Mouse (Mus musculus): ENCODE measurements at regions not wholly inside any gene's neighbourhood (a gene's known extent, or its start where the extent isn't known, plus 50 kb on each side); places are given as distances from the start of the nearest gene placed in this dataset.

GRCm38 (mm10) chr13:101233843-101234281, 400.6 kb upstream of the Slc30a5 start:
- no peaks in the 10 kb centered on the region for H3K36me3 ChIP-seq (ENCODE audit: control insufficient read depth, insufficient read depth, low read length, poor library complexity, severe bottlenecking)
- DNase-seq (ENCODE audit: low read depth, low spot score) = no peak

DNA sequence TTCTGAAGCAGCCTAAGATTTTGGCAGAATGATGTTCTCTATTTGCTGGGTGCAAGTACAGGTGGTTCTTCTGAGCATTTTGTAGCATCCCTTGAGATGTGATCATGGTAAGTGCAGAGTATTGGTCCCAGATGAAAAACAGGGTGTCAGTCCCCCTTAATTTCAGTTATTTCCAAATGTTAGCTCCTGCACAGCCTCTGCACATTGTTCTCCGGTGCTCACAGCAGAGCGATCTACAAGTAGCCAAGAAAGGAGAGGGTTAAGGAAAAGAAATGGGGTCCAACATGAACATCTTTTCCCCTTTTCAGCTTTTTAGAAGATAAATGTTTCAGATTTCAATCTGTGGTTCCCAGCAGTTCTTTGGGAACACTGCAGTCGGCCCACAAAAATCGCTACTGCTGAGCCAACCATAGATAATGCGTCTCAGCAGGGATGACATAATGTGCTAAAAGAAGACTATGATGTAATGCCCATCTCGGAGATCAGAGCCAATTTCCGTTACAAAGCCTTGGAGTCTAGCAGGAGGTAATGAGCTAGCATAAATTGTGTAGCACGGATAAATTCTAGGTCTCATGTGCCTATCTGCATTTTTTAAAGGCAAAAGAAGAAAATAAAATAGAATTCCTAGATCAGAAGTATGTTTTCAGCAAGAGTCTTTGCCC, 400.1 kb upstream of the Slc30a5 start:
- no peak for DNase-seq (ENCODE audit: low read depth, low spot score)
- Histone ChIP-seq H3K36me3 (ENCODE audit: control insufficient read depth, insufficient read depth, low read length, poor library complexity, severe bottlenecking) (no peaks in the 10 kb centered on the region), H3K27me3 (ENCODE audit: control insufficient read depth, insufficient read depth, low read length, poor library complexity, severe bottlenecking) (no peaks in the 10 kb centered on the region)

More at GRCm38 (mm10) chr13:101233843-101234281, 400.6 kb upstream of the Slc30a5 start:
- H3K27me3 ChIP-seq (ENCODE audit: control insufficient read depth, insufficient read depth, low read length, poor library complexity, severe bottlenecking) = no peaks in the 10 kb centered on the region

DNA sequence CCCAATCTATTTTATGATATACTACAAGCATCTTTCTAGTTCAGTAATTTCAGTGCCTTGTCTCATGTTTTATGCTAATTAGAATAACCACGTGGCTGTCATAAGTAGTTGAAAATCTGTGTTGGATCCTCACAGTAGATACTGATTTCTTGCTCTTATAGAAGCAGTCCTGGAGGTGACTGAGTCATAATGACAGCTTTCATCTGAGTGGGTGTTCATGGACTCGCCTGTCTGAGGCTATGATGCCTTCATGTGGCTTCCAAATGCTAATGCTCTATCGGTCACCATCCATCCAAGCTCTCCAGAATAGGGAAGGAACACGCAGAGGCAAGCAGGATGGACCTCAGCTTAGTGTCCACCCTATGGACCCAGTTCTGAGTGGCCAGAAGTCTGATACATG, 396.6 kb upstream of the Slc30a5 start:
- Histone ChIP-seq H3K27me3 (ENCODE audit: control insufficient read depth, insufficient read depth, low read length, poor library complexity, severe bottlenecking) (no peaks in the 10 kb centered on the region), H3K36me3 (ENCODE audit: control insufficient read depth, insufficient read depth, low read length, poor library complexity, severe bottlenecking) (no peaks in the 10 kb centered on the region)
- DNase-seq (ENCODE audit: low read depth, low spot score) = no peak

DNA sequence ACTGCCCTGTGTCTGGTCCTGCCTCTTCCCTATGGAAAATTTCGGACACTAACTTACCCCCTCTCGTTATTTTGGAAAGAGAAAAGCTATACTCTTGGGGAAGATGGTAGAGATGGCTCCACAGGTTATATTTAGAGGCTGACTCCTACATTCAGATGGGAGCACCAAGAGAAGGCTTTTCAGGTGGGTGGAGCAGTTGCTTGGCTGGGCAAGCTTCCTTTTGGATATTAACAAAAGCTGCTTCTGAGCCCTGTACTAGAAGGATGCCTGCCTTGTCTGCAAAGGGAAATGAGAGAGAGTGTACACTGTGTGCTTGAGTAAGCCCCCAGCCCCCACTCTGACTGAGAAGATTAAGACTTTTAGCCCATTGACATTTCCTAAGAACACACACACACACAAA, 392.1 kb upstream of the Slc30a5 start:
- no peak for DNase-seq (ENCODE audit: low read depth, low spot score)
- no peaks in the 10 kb centered on the region for H3K27me3 ChIP-seq (ENCODE audit: control insufficient read depth, insufficient read depth, low read length, poor library complexity, severe bottlenecking)

DNA sequence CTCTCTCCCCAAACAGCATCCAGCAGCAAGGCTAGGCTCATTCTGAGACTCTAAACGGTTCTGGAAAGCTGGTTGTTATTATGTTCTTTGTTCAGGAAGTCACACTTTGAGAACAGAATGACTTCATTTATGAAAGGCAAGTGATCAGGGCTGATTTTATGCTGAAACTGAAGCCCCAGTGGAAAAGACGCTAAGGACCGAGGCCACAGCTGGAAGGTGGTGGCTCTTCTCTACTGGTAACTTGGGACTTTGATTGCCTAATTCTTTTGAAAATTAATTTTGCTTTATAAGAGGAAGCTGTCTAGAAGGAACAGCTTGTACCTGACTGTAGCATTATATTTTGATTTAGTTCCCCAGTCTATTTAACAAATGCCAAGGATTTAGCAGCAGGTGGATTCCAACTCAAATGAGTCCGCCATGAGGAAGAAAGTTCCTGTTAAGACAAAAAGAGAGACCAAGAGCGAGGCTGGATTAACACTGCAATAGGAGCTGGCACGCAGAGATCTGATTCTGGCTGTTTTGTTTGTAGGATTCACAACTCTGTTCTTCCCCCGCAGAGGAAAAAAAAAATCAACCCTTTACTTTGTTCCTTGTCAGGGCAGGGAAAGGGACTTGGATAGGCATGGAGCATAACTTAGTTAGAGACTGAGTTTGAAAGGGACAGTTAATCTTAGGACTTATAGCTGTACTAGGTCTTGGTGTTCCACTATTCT, 388.3 kb upstream of the Slc30a5 start:
- DNase-seq (ENCODE audit: low read depth, low spot score) = no peak
- Histone ChIP-seq H3K27me3 (ENCODE audit: control insufficient read depth, insufficient read depth, low read length, poor library complexity, severe bottlenecking) (no peaks in the 10 kb centered on the region), H3K36me3 (ENCODE audit: control insufficient read depth, insufficient read depth, low read length, poor library complexity, severe bottlenecking) (no peaks in the 10 kb centered on the region)

More for the DNA sequence above, 392.1 kb upstream of the Slc30a5 start:
- H3K36me3 ChIP-seq (ENCODE audit: control insufficient read depth, insufficient read depth, low read length, poor library complexity, severe bottlenecking) = no peaks in the 10 kb centered on the region

GRCm38 (mm10) chr13:101219568-101219967, 386.3 kb upstream of the Slc30a5 start:
- no peaks in the 10 kb centered on the region for H3K36me3 ChIP-seq (ENCODE audit: control insufficient read depth, insufficient read depth, low read length, poor library complexity, severe bottlenecking)
- DNase-seq (ENCODE audit: low read depth, low spot score) = no peak
- H3K27me3 ChIP-seq (ENCODE audit: control insufficient read depth, insufficient read depth, low read length, poor library complexity, severe bottlenecking) = no peaks in the 10 kb centered on the region; the same call in 1 of the 2 replicates

DNA sequence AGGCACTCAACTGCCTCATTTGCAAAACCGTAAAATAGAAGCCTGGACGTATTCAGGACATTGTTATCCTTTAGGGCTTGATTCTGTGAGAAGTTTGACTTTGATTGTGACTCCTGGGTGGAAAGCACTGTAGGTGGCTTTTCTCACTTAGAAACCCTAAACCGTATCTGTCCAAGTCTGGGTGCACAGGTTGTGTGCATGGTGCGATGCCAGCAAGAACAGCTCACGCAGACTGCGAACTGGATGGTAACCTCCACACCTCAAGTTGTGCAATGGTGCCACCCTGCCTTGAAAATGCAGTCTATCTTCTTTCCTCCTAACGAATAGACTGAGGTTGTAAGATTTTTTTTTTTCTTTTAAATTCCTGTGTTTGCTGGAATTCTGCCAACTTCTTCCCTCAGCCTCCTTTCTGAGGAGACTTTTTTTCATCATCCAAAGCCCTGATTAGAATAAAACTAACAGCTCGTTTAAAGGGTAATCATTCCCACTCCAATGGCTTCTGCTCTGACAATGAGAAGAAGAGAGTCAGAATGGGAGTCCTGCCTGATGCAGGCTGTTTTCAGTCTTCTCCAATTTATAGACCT, 383.8 kb upstream of the Slc30a5 start:
- no peak for DNase-seq (ENCODE audit: low read depth, low spot score)
- H3K36me3 ChIP-seq (ENCODE audit: control insufficient read depth, insufficient read depth, low read length, poor library complexity, severe bottlenecking) = no peaks in the 10 kb centered on the region
- H3K27me3 ChIP-seq (ENCODE audit: control insufficient read depth, insufficient read depth, low read length, poor library complexity, severe bottlenecking) = no peaks in the 10 kb centered on the region; the same call in 1 of the 2 replicates

GRCm38 (mm10) chr13:101216421-101216820, 383.2 kb upstream of the Slc30a5 start:
- Histone ChIP-seq H3K27me3 (ENCODE audit: control insufficient read depth, insufficient read depth, low read length, poor library complexity, severe bottlenecking) (no peaks in the 10 kb centered on the region; the same call in 1 of the 2 replicates), H3K36me3 (ENCODE audit: control insufficient read depth, insufficient read depth, low read length, poor library complexity, severe bottlenecking) (no peaks in the 10 kb centered on the region)
- DNase-seq (ENCODE audit: low read depth, low spot score) = no peak

GRCm38 (mm10) chr13:101215792-101216221, 382.6 kb upstream of the Slc30a5 start:
- DNase-seq (ENCODE audit: low read depth, low spot score) = no peak
- H3K27me3 ChIP-seq (ENCODE audit: control insufficient read depth, insufficient read depth, low read length, poor library complexity, severe bottlenecking) = no peaks in the 10 kb centered on the region; the same call in 1 of the 2 replicates
- H3K36me3 ChIP-seq (ENCODE audit: control insufficient read depth, insufficient read depth, low read length, poor library complexity, severe bottlenecking) = no peaks in the 10 kb centered on the region

DNA sequence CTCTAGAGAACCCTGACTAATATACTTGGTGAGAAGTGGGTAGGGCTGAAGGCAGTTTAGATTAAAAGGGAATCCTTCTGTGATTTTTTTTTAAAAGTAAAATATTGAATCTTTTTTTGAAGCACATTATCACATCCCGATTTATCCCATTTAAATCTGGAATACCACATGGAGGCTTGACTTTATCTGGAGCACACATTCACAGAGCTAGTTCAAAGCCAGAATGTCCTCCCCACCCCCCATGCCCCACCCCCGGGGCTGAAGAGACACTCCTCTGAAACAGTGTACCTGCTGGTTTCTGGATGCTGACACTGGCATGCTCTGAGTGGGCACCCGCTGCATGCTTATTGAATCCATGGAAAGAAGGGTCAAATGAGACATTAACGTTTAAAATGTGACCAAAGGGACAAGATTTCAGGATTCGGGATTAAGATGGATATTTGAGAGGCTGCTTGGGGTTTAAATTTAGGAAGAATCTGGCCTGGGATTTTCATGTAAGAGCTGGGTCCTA, 382.0 kb upstream of the Slc30a5 start:
- H3K36me3 ChIP-seq (ENCODE audit: control insufficient read depth, insufficient read depth, low read length, poor library complexity, severe bottlenecking) = no peaks in the 10 kb centered on the region
- H3K27me3 ChIP-seq (ENCODE audit: control insufficient read depth, insufficient read depth, low read length, poor library complexity, severe bottlenecking) = no peaks in the 10 kb centered on the region; the same call in 1 of the 2 replicates
- no peak for DNase-seq (ENCODE audit: low read depth, low spot score)

- Histone ChIP-seq H3K27me3 (ENCODE audit: control insufficient read depth, insufficient read depth, low read length, poor library complexity, severe bottlenecking) (no peaks in the 10 kb centered on the region; the same call in 1 of the 2 replicates), H3K36me3 (ENCODE audit: control insufficient read depth, insufficient read depth, low read length, poor library complexity, severe bottlenecking) (no peaks in the 10 kb centered on the region)
- no peak for DNase-seq (ENCODE audit: low read depth, low spot score)
These were observed 380.9 kb upstream of the Slc30a5 start for GRCm38 (mm10) chr13:101214094-101214493.

DNA sequence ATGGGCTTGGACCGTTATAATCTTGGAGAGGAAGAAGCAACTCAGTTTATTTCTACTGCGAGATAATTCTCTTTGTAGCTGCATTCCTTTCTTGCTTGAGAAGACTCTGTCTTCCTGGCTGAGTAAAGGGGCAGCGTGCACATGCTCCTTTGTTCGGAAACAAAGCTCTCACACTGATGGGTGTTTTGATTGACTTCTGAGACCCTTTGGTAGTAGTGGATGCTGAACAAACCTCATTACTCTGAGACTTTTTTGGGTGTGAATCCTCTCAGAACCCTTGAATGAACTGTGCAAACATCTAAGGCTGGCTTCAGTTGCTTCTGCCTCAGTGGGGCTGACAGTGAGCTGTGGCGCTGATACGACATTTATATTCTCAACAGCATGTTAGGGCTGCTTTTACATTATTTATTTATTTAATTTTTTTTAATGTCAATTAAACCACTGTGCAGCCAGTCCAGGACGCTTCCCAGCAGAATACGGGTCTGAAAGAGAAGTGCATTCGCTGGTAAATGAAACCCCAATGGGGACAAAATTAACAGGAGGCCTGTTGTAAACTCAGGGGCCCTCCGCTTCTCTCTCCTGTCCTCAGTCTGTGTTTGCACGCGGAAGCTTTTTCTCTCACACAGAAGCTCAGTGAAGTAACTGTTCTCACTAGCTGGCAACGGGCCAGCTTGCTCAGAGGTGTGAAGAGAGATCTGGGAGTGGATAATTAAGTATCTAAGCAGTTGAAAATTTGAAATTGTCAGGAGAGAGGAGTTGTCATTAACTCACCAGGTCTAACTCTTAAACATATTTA, 380.1 kb upstream of the Slc30a5 start:
- no peaks in the 10 kb centered on the region; the same call in 1 of the 2 replicates for H3K27me3 ChIP-seq (ENCODE audit: control insufficient read depth, insufficient read depth, low read length, poor library complexity, severe bottlenecking)
- DNase-seq (ENCODE audit: low read depth, low spot score) = no peak

DNA sequence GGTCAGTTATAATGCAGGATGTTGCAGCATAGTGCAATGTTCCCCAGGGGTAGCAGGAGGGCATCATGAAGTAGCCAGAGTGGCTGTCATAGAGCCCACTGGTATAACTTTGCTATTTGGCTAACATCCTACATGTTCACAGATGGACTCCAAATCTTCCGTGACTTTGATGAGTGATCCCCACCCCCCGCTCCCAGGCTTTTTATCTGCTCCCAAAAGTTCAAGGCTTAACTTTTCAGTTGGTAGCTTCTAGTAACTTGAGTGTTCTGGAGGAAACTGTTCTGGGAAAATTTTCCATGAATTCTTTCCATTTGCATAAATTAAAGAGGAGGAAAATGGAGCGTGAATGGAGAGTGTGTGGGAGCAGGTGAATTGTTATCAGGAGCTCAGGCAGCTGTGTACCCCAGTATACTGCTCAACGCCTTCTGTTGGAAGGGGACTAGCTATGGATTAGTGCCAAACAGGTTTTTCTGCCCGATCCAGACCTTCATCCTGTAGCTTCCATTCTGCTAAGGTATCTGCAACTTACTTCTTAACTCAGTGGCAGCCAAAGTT, 379.2 kb upstream of the Slc30a5 start:
- DNase-seq (ENCODE audit: low read depth, low spot score) = no peak

More for the DNA sequence above, 380.1 kb upstream of the Slc30a5 start:
- no peaks in the 10 kb centered on the region for H3K36me3 ChIP-seq (ENCODE audit: control insufficient read depth, insufficient read depth, low read length, poor library complexity, severe bottlenecking)

DNA sequence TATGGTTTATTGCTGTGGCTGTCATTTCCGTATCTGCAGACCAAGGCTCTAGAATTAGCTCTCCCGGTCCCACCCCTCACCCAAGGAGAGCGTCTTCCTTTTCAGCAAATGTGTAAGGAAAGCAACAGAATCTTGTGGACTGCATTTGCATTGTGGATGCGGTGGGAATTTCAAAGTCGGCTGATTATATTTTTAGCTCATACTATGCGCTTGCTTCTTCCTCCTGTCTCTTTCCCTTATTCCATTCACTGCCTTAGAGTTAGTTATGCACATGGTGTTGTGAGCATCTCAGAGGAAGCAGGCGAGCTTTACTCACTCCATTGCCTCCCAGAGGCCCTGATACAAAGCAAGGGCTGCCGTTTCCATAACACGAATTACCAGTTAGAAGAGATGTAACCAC, 375.6 kb upstream of the Slc30a5 start:
- no peak for DNase-seq (ENCODE audit: low read depth, low spot score)
- Histone ChIP-seq H3K36me3 (ENCODE audit: control insufficient read depth, insufficient read depth, low read length, poor library complexity, severe bottlenecking) (no peaks in the 10 kb centered on the region), H3K27me3 (ENCODE audit: control insufficient read depth, insufficient read depth, low read length, poor library complexity, severe bottlenecking) (no peaks in the 10 kb centered on the region)

More for the DNA sequence above, 379.2 kb upstream of the Slc30a5 start:
- Histone ChIP-seq H3K27me3 (ENCODE audit: control insufficient read depth, insufficient read depth, low read length, poor library complexity, severe bottlenecking) (no peaks in the 10 kb centered on the region; the same call in 1 of the 2 replicates), H3K36me3 (ENCODE audit: control insufficient read depth, insufficient read depth, low read length, poor library complexity, severe bottlenecking) (no peaks in the 10 kb centered on the region)
